Mouse (Mus musculus) MEL (cell line): ENCODE measurements around the gene Itpr1. TPM values are rescaled to one million over a fixed set of nuclear protein-coding genes. Genes with fewer than 3 reads are reported as not detected.

Experiments used
- DNase-seq: peaks from one replicate; pipeline ENCODE4 v3.0.0; 2011; ENCODE audit warnings: low read depth, low spot score
- H3K27ac ChIP-seq: 2 replicates; pipeline ENCODE4 v1.5.1; 2012; ENCODE audit warnings: low read depth, mild to moderate bottlenecking, control low read depth, low read length, moderate library complexity; ENCODE audit not compliant: control insufficient read depth
- H3K27me3 ChIP-seq, 2 experiments: fragments of 150-350 bp in 1 of 2; sonication (generic) in 1 of 2; 2 replicates each; pipeline ENCODE4 v1.6.1; 2012; ENCODE audit warnings: low read length in 2 of 2, mild to moderate bottlenecking in 2 of 2, improper control_type of control experiment in 1 of 2, moderate library complexity in 1 of 2; ENCODE audit not compliant: insufficient read depth in 2 of 2, control insufficient read depth in 1 of 2
- H3K36me3 ChIP-seq, 2 experiments: 2 replicates each; pipeline ENCODE4 v1.6.1; 2012 to 2014; ENCODE audit warnings: low read length in 2 of 2, improper control_type of control experiment in 1 of 2, inconsistent platforms in 1 of 2, mild to moderate bottlenecking in 1 of 2; ENCODE audit not compliant: insufficient read depth in 2 of 2, control insufficient read depth in 1 of 2
- H3K4me1 ChIP-seq, 2 experiments: fragments of 150-350 bp in 1 of 2; sonication (generic) in 1 of 2; 2 replicates each; pipeline ENCODE4 v1.6.1; 2012; ENCODE audit warnings: low read length in 2 of 2, improper control_type of control experiment in 1 of 2, mild to moderate bottlenecking in 1 of 2; ENCODE audit not compliant: insufficient read depth in 2 of 2, control insufficient read depth in 1 of 2
- H3K4me3 ChIP-seq, 2 experiments: fragments of 150-350 bp in 1 of 2; sonication (generic) in 1 of 2; 2 replicates each; pipeline ENCODE4 v1.5.1; 2012; ENCODE audit warnings: low read depth in 2 of 2, low read length in 2 of 2, mild to moderate bottlenecking in 2 of 2, moderate library complexity in 2 of 2, control low read depth in 1 of 2, improper control_type of control experiment in 1 of 2; ENCODE audit not compliant: control insufficient read depth in 1 of 2, insufficient read depth in 1 of 2
- H3K79me2 ChIP-seq: 2 replicates; pipeline ENCODE4 v1.6.1; 2012; ENCODE audit warnings: mild to moderate bottlenecking, low read length, moderate library complexity; ENCODE audit not compliant: control insufficient read depth, poor library complexity, insufficient read depth
- H3K9ac ChIP-seq: 2 replicates; pipeline ENCODE4 v1.6.1; 2012; ENCODE audit warnings: low read depth, mild to moderate bottlenecking, control low read depth, low read length, moderate library complexity; ENCODE audit not compliant: control insufficient read depth, poor library complexity, severe bottlenecking
- H3K9me3 ChIP-seq: fragments of 150-350 bp; sonication (generic); replicated peaks from 2 replicates; pipeline ENCODE4 v1.6.1; 2012; ENCODE audit warnings: mild to moderate bottlenecking, low read length, improper control_type of control experiment, moderate library complexity; ENCODE audit not compliant: insufficient read depth
- CHD2 ChIP-seq: IDR thresholded peaks from 2 replicates; pipeline ENCODE4 v1.6.1; 2011; ENCODE audit warnings: low read length, improper control_type of control experiment
- E2F4 ChIP-seq: IDR thresholded peaks from 2 replicates; pipeline ENCODE4 v1.6.1; 2011; ENCODE audit warnings: low read depth, low read length, improper control_type of control experiment, borderline replicate concordance
- ELF1 ChIP-seq: IDR thresholded peaks from 2 replicates; pipeline ENCODE4 v1.6.1; 2014; ENCODE audit warnings: low read depth, mild to moderate bottlenecking, inconsistent platforms, low read length, improper control_type of control experiment, moderate library complexity
- EP300 ChIP-seq, 2 experiments: IDR thresholded peaks; 2 replicates each; pipeline ENCODE4 v1.6.1; 2011; ENCODE audit warnings: improper control_type of control experiment in 2 of 2, low read length in 2 of 2, low read depth in 1 of 2, mild to moderate bottlenecking in 1 of 2
- GABPA ChIP-seq: IDR thresholded peaks from 2 replicates; pipeline ENCODE4 v1.6.1; 2012; ENCODE audit warnings: low read depth, mild to moderate bottlenecking, inconsistent platforms, low read length, improper control_type of control experiment, moderate library complexity
- HCFC1 ChIP-seq: IDR thresholded peaks from 2 replicates; pipeline ENCODE4 v1.6.1; 2012; ENCODE audit warnings: low read depth, mild to moderate bottlenecking, inconsistent platforms, low read length, improper control_type of control experiment, moderate library complexity
- MAFK ChIP-seq: IDR thresholded peaks from 2 replicates; pipeline ENCODE4 v1.6.1; 2011; ENCODE audit warnings: low read depth, mild to moderate bottlenecking, low read length, improper control_type of control experiment, borderline replicate concordance
- MAX ChIP-seq: IDR thresholded peaks from 2 replicates; pipeline ENCODE4 v1.6.1; 2011; ENCODE audit warnings: low read length, improper control_type of control experiment
- MEF2A ChIP-seq: IDR thresholded peaks from 2 replicates; pipeline ENCODE4 v1.6.1; 2014; ENCODE audit warnings: low read depth, mild to moderate bottlenecking, inconsistent platforms, low read length, improper control_type of control experiment; ENCODE audit not compliant: poor library complexity, insufficient replicate concordance, severe bottlenecking; ENCODE audit errors: extremely low read depth
- MYB ChIP-seq: IDR thresholded peaks from 2 replicates; pipeline ENCODE4 v1.6.1; 2011; ENCODE audit warnings: mild to moderate bottlenecking, low read depth, low read length, improper control_type of control experiment
- MYC ChIP-seq: IDR thresholded peaks from 2 replicates; pipeline ENCODE4 v1.6.1; 2011; ENCODE audit warnings: low read depth, mild to moderate bottlenecking, low read length, improper control_type of control experiment, moderate library complexity
- RCOR1 ChIP-seq: IDR thresholded peaks from 2 replicates; pipeline ENCODE4 v1.6.1; 2012; ENCODE audit warnings: low read depth, mild to moderate bottlenecking, inconsistent platforms, low read length, improper control_type of control experiment
- SMC3 ChIP-seq: IDR thresholded peaks from 2 replicates; pipeline ENCODE4 v1.6.1; 2011; ENCODE audit warnings: low read depth, low read length, improper control_type of control experiment
- TAL1 ChIP-seq: IDR thresholded peaks from 2 replicates; pipeline ENCODE4 v1.6.1; 2012; ENCODE audit warnings: mild to moderate bottlenecking, inconsistent platforms, low read length, moderate library complexity, mixed read lengths
- TBP ChIP-seq: IDR thresholded peaks from 2 replicates; pipeline ENCODE4 v1.8.0; 2011; ENCODE audit warnings: low read depth, low read length, improper control_type of control experiment
- UBTF ChIP-seq: IDR thresholded peaks from 2 replicates; pipeline ENCODE4 v1.6.1; 2012; ENCODE audit warnings: low read depth, mild to moderate bottlenecking, inconsistent platforms, low read length, improper control_type of control experiment, moderate library complexity, borderline replicate concordance; ENCODE audit not compliant: insufficient read depth
- USF2 ChIP-seq, 2 experiments: IDR thresholded peaks; 2 replicates each; pipeline ENCODE4 v1.6.1; 2011 to 2012; ENCODE audit warnings: improper control_type of control experiment in 2 of 2, low read length in 2 of 2, borderline replicate concordance in 1 of 2, inconsistent platforms in 1 of 2, low read depth in 1 of 2, mild to moderate bottlenecking in 1 of 2; ENCODE audit not compliant: insufficient read depth in 1 of 2
- ZKSCAN1 ChIP-seq: IDR thresholded peaks from 2 replicates; pipeline ENCODE4 v1.6.1; 2012; ENCODE audit warnings: low read depth, mild to moderate bottlenecking, inconsistent platforms, low read length, improper control_type of control experiment, moderate library complexity
- polyA plus RNA-seq, 2 experiments: library from polyadenylated mRNA; stranded (reverse) in 1 of 2; unstranded in 1 of 2; fragments of >175 nt in 1 of 2; fragments of >200 nt in 1 of 2; gene quantifications; 2 replicates each; pipeline versions ENCODE4 v1.2.1 to v1.2.4; 2012; ENCODE audit warnings: low replicate concordance in 2 of 2, low read depth in 1 of 2; ENCODE audit not compliant: insufficient read length in 2 of 2, insufficient read depth in 1 of 2, missing spikeins in 1 of 2
- total RNA-seq: library from RNA; depleted of rRNA; stranded (reverse); fragments of 300-350 nt; gene quantifications from 2 replicates; pipeline ENCODE4 v1.2.3, GENCODE M21; 2012

Gene Itpr1
- total and polyA plus RNA-seq, 3 experiments, result 15.6 to 19.0 TPM; not detected in 1

GRCm38 (mm10) chr6:108435467-108435866, 222.6 kb downstream of the Itpr1 start:
- Histone ChIP-seq H3K79me2 (no peaks in the 10 kb centered on the region), H3K4me3 (no peak overlapping the region), H3K9me3 (no peaks in the 10 kb centered on the region), H3K4me1 (no peaks in the 10 kb centered on the region), H3K27me3 (no peaks in the 10 kb centered on the region), H3K27ac (no peak overlapping the region), H3K36me3 (no peaks in the 10 kb centered on the region), H3K9ac (no peak overlapping the region)
- TF ChIP-seq HCFC1 (no peak), ELF1 (no peak)
- DNase-seq, result no peak

DNA sequence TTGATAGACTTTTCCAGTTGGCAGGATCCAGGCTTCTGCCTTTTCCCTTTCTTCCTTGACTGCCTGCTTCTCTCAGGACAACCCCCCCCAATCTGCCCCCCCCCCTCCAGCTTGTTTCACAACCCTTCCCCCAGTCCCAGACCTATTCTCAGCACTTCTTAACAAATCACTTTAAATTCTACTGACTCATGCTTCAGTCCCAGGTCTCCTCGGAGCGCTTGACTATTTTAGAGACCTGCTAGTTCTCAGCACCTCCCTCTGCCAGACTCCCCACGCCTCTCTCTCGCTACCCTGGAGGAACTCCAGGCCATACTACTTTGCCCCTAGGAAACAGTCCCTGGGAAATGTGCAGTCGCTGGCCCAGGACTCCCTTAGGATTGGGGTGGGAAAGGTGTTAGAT, 223.7 kb downstream of the Itpr1 start:
- Histone ChIP-seq H3K9ac (no peak overlapping the region), H3K27me3 (no peaks in the 10 kb centered on the region), H3K36me3 (no peaks in the 10 kb centered on the region), H3K9me3 (no peaks in the 10 kb centered on the region), H3K4me3 (no peak overlapping the region), H3K27ac (no peak overlapping the region), H3K4me1 (no peaks in the 10 kb centered on the region), H3K79me2 (no peaks in the 10 kb centered on the region)
- no peak for TF ChIP-seq HCFC1
- TF ChIP-seq E2F4, result no peak
- no peak for TF ChIP-seq RCOR1
- no peak for TF ChIP-seq MYB
- TF ChIP-seq CHD2, result no peak
- TF ChIP-seq GABPA, result no peak
- no peak for TF ChIP-seq ELF1
- no peak for TF ChIP-seq TBP
- no peak for TF ChIP-seq USF2 (IDR thresholded peaks at IDR 0.05; ENCODE audit: borderline replicate concordance in 1 of 2, insufficient read depth in 1 of 2, low read depth in 1 of 2, low read length in 2 of 2)
- TF ChIP-seq MAFK, result no peak
- TF ChIP-seq EP300 (IDR thresholded peaks at IDR 0.05; ENCODE audit: low read depth in 1 of 2, low read length in 2 of 2), result no peak
- no peak for TF ChIP-seq UBTF
- TF ChIP-seq MEF2A, result no peak
- no peak for TF ChIP-seq MYC
- TF ChIP-seq SMC3, result no peak
- TF ChIP-seq ZKSCAN1, result no peak
- no peak for TF ChIP-seq TAL1
- no peak for TF ChIP-seq MAX
- no peak for DNase-seq
